Mouse (Mus musculus): Measurements from ENCODE around the gene Mboat2. TPM values are rescaled to one million over a fixed set of nuclear protein-coding genes. Genes with fewer than 3 reads are reported as not detected.

Mboat2 gene
- polyA plus RNA-seq, 1 experiment from 2014 or later = 58.3 TPM

- DNase-seq (ENCODE audit: low spot score, missing footprints) (peak; percentile 86), ATAC-seq (ENCODE audit: low FRiP score) (no peak)
- H3K4me2 ChIP-seq = peak overlapping the region; percentile 66
- H3K4me1 ChIP-seq (ENCODE audit: control insufficient read depth, insufficient read depth, low read length) = peaks cover 15% of the 10 kb centered on the region
- no peaks in the 10 kb centered on the region for H3K27me3 ChIP-seq (ENCODE audit: control insufficient read depth, insufficient read depth, low read length)
- 29% methylated on average over 1 of the region's 1 CpGs for WGBS
- no peaks in the 10 kb centered on the region for H3K36me3 ChIP-seq (ENCODE audit: control insufficient read depth, insufficient read depth, low read length)
- H3K9me3 ChIP-seq (ENCODE audit: control insufficient read depth, low read length) = no peaks in the 10 kb centered on the region
- peak overlapping the region; percentile 98 for H3K9ac ChIP-seq (ENCODE audit: low read length)
- H3K27ac ChIP-seq (ENCODE audit: low read depth, low read length) = peak overlapping the region; percentile 96
- peak overlapping the region; percentile 89 for H3K4me3 ChIP-seq (ENCODE audit: low read depth, low read length)
Observed at GRCm38 (mm10) chr12:24830086-24830485, 593 bp upstream of the Mboat2 start.

DNA sequence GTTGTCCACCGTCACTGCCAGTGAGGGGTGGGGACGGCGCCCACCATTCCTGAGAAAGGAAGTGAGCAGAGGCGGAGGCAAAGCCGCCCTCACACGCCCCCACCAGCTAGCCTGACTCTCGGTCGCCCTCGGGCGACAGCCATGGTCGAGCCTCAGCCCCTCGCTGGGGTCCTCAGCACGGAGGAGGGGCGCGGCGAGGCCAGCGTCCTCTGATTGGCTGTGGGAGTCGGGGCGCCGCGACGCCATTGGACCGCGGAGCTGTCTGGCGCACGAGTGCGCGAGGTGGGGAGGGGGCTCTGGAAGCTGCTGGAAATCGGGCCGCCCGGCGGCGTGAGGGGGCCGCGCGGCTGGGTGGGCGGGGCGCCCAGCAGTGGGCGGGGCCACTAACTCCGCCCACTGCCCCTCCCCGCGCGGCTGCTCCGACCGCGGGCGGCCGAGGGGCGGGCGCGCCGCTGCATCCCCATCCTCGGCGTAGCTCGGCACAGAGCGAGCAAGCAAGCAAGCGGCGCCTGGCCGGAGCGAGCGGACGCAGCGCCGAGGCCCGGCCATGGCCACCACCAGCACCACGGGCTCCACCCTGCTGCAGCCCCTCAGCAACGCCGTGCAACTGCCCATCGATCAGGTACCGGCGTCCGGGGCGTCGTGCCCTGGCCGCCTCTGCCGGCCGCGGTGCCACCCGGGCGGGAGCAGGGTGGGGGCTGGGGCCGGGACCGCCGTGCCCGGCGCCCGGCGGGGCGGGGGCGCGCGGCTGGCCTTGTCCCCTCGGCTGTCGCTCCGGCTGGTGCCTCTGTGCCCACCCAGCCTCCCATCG lies 679 bp downstream of the Mboat2 start:
- peak overlapping the region; percentile 98 for H3K9ac ChIP-seq (ENCODE audit: low read length)
- peak overlapping the region; percentile 89 for H3K4me3 ChIP-seq (ENCODE audit: low read depth, low read length)
- WGBS = under 1% methylated on average over 59 of the region's 95 CpGs
- no peaks in the 10 kb centered on the region for H3K27me3 ChIP-seq (ENCODE audit: control insufficient read depth, insufficient read depth, low read length)
- H3K27ac ChIP-seq (ENCODE audit: low read depth, low read length) = peak overlapping the region; percentile 96
- DNase-seq (ENCODE audit: low spot score, missing footprints) (peak; percentile 99), ATAC-seq (ENCODE audit: low FRiP score) (peak; percentile 99)
- H3K4me1 ChIP-seq (ENCODE audit: control insufficient read depth, insufficient read depth, low read length) = peaks cover 15% of the 10 kb centered on the region
- H3K9me3 ChIP-seq (ENCODE audit: control insufficient read depth, low read length) = no peaks in the 10 kb centered on the region
- no peaks in the 10 kb centered on the region for H3K36me3 ChIP-seq (ENCODE audit: control insufficient read depth, insufficient read depth, low read length)
- peak overlapping the region; percentile 69 for H3K4me2 ChIP-seq

DNA sequence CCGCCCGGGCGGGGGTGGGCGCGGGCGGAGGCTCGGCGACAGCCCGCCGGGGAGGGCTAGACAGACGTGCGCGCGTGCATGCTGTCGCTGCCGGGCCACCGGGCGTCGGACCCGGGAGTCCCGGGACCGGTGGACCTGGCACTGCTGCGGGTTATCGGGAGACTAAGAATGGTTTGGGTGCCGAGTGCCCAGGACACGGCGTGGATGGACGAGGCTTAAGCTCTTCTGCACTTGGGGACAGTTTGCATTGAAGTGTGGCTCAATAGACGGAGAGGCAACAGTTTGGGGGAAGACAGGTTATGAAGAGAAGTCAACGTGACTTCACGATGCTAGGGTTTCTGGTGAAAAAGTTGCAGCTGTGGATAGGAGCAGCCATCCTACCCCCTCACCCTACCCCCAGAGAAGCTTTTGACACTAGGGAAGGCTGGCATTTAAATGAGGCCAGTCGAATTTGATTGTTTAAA lies 1.3 kb downstream of the Mboat2 start:
- H3K4me2 ChIP-seq = peak overlapping the region; percentile 69
- peak overlapping the region; percentile 92 for H3K27ac ChIP-seq (ENCODE audit: low read depth, low read length)
- no peaks in the 10 kb centered on the region for H3K36me3 ChIP-seq (ENCODE audit: control insufficient read depth, insufficient read depth, low read length)
- no peaks in the 10 kb centered on the region for H3K27me3 ChIP-seq (ENCODE audit: control insufficient read depth, insufficient read depth, low read length)
- peak overlapping the region; percentile 91 for H3K9ac ChIP-seq (ENCODE audit: low read length)
- H3K4me3 ChIP-seq (ENCODE audit: low read depth, low read length) = peak overlapping the region; percentile 89
- ATAC-seq (ENCODE audit: low FRiP score) (no peak), DNase-seq (ENCODE audit: low spot score, missing footprints) (peak; percentile 94)
- no peaks in the 10 kb centered on the region for H3K9me3 ChIP-seq (ENCODE audit: control insufficient read depth, low read length)
- under 1% methylated on average over 32 of the region's 32 CpGs for WGBS
- H3K4me1 ChIP-seq (ENCODE audit: control insufficient read depth, insufficient read depth, low read length) = peaks cover 15% of the 10 kb centered on the region

- Histone ChIP-seq H3K9ac (ENCODE audit: low read length) (peak overlapping the region; percentile 91), H3K4me2 (peak overlapping the region; percentile 69), H3K4me3 (ENCODE audit: low read depth, low read length) (peak overlapping the region; percentile 89), H3K36me3 (ENCODE audit: control insufficient read depth, insufficient read depth, low read length) (no peaks in the 10 kb centered on the region), H3K27ac (ENCODE audit: low read depth, low read length) (no peak overlapping the region), H3K4me1 (ENCODE audit: control insufficient read depth, insufficient read depth, low read length) (peaks cover 15% of the 10 kb centered on the region), H3K9me3 (ENCODE audit: control insufficient read depth, low read length) (no peaks in the 10 kb centered on the region), H3K27me3 (ENCODE audit: control insufficient read depth, insufficient read depth, low read length) (no peaks in the 10 kb centered on the region)
- peak; percentile 85 for DNase-seq (ENCODE audit: low spot score, missing footprints)
- WGBS = 21% methylated on average over 2 of the region's 2 CpGs
- no peak for ATAC-seq (ENCODE audit: low FRiP score)
Observed at GRCm38 (mm10) chr12:24832438-24832837, 1.8 kb downstream of the Mboat2 start.

DNA sequence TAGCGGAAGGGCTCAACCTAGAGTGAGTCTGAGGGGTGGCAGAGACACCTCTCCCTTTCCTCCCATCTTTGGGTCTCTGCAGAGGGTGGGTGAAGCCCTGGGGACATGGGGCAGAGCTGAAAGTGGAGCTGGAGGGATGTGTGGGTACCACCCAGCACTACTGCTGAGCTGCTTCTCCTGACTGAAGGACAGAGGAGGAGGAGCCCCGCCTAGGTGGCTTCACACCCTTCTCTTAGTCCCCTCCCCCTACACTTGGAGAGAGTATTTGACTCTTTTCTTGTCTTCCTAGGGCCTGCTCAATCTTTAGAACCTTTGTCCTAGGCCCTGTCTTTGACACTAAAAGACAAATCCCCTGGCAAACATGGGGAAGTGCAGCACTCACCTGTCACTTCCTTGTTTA lies 7.3 kb downstream of the Mboat2 start:
- Histone ChIP-seq H3K27ac (ENCODE audit: low read depth, low read length) (no peak overlapping the region), H3K4me3 (ENCODE audit: low read depth, low read length) (no peak overlapping the region), H3K9me3 (ENCODE audit: control insufficient read depth, low read length) (no peaks in the 10 kb centered on the region), H3K36me3 (ENCODE audit: control insufficient read depth, insufficient read depth, low read length) (no peaks in the 10 kb centered on the region), H3K4me2 (no peak overlapping the region), H3K27me3 (ENCODE audit: control insufficient read depth, insufficient read depth, low read length) (no peaks in the 10 kb centered on the region), H3K9ac (ENCODE audit: low read length) (no peak overlapping the region), H3K4me1 (ENCODE audit: control insufficient read depth, insufficient read depth, low read length) (peaks cover 22% of the 10 kb centered on the region)
- WGBS = 50% methylated on average over 2 of the region's 2 CpGs
- DNase-seq (ENCODE audit: low spot score, missing footprints) (no peak), ATAC-seq (ENCODE audit: low FRiP score) (no peak)

DNA sequence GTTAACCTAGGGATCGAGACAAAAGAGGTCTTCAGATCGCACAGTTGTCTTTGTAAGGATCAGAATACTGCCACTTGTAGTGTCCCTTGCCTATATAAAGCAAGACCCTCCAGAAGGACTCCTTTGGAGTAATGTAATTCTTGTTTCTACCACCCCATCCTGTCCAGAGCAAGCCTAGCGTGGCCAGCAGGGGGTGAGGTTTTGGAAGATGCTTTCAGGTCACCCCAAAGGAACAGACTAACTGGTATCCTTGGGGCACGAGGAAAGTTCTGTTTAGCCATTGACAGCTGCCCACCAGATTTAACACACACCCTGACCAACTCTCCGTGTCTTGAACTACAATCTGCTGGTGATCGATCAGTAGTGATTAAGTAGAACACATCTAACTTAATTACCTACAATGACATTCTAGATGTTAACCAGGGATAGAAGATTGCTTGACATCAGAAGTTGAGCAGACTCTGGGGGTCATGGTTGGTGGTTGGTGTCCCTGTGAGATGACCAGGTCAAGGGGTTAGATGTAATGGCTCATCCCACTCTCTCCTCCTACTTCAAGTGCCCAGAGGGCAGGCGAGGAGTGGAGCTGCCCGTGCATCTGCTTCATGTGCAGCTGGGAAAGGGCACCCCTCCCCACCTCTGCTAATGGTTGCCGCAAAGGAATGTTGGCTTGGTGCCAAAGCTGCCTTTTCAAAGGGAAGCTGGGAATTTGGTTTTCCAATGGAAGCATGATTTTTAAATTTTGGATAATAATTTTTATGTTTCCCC lies 10.6 kb downstream of the Mboat2 start:
- no peaks in the 10 kb centered on the region for H3K36me3 ChIP-seq (ENCODE audit: control insufficient read depth, insufficient read depth, low read length)
- WGBS = 77% methylated on average over 9 of the region's 9 CpGs
- no peak overlapping the region for H3K27ac ChIP-seq (ENCODE audit: low read depth, low read length)
- no peak overlapping the region for H3K4me2 ChIP-seq
- H3K4me3 ChIP-seq (ENCODE audit: low read depth, low read length) = no peak overlapping the region
- ATAC-seq (ENCODE audit: low FRiP score) = no peak
- no peaks in the 10 kb centered on the region for H3K9me3 ChIP-seq (ENCODE audit: control insufficient read depth, low read length)
- H3K27me3 ChIP-seq (ENCODE audit: control insufficient read depth, insufficient read depth, low read length) = no peaks in the 10 kb centered on the region
- DNase-seq (ENCODE audit: low spot score, missing footprints) = peak; percentile 87
- no peak overlapping the region for H3K9ac ChIP-seq (ENCODE audit: low read length)
- peaks cover 26% of the 10 kb centered on the region for H3K4me1 ChIP-seq (ENCODE audit: control insufficient read depth, insufficient read depth, low read length)

GRCm38 (mm10) chr12:24842299-24842910 lies 11.7 kb downstream of the Mboat2 start:
- no peaks in the 10 kb centered on the region for H3K9me3 ChIP-seq (ENCODE audit: control insufficient read depth, low read length)
- 65% methylated on average over 11 of the region's 11 CpGs for WGBS
- no peak overlapping the region for H3K9ac ChIP-seq (ENCODE audit: low read length)
- DNase-seq (ENCODE audit: low spot score, missing footprints) (peak; percentile 88), ATAC-seq (ENCODE audit: low FRiP score) (no peak)
- H3K36me3 ChIP-seq (ENCODE audit: control insufficient read depth, insufficient read depth, low read length) = no peaks in the 10 kb centered on the region
- no peak overlapping the region for H3K4me2 ChIP-seq
- H3K27ac ChIP-seq (ENCODE audit: low read depth, low read length) = no peak overlapping the region
- H3K27me3 ChIP-seq (ENCODE audit: control insufficient read depth, insufficient read depth, low read length) = no peaks in the 10 kb centered on the region
- H3K4me3 ChIP-seq (ENCODE audit: low read depth, low read length) = no peak overlapping the region
- H3K4me1 ChIP-seq (ENCODE audit: control insufficient read depth, insufficient read depth, low read length) = peaks cover 26% of the 10 kb centered on the region

DNA sequence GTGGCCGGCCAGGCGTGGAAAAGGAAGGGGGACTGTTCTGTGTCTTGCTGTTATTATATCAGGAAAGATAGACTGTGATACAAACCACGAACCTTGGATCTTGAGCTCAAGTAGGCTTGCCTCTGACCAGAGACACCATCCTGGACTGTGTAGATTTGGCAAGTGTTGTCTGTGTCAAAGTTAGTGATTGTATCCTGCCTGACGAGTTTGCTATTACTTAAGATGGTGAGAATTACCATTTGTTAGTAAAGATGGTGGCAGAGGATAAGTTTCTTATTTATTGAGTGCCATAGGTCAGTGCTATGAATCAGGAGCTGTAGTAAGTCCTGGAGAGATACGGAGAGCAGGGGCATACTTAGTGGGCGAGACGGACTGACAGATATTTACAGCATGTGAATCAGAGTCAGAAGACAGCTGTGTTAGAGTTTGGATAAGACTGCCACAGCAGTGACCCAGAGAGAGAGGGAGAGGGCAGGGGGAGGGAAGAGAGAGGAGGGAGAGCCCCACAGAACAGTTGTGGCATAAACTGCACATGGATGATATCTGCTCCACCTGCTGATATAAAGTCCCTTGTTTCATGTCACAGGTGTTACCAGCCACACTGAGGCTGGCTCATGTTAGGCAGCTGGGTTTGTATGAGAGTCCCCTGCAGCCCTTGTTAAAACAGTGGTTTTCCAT lies 12.9 kb downstream of the Mboat2 start:
- H3K4me2 ChIP-seq = no peak overlapping the region
- no peak overlapping the region for H3K4me3 ChIP-seq (ENCODE audit: low read depth, low read length)
- no peaks in the 10 kb centered on the region for H3K9me3 ChIP-seq (ENCODE audit: control insufficient read depth, low read length)
- H3K4me1 ChIP-seq (ENCODE audit: control insufficient read depth, insufficient read depth, low read length) = peaks cover 26% of the 10 kb centered on the region
- no peak overlapping the region for H3K9ac ChIP-seq (ENCODE audit: low read length)
- ATAC-seq (ENCODE audit: low FRiP score) (no peak), DNase-seq (ENCODE audit: low spot score, missing footprints) (no peak)
- no peak overlapping the region for H3K27ac ChIP-seq (ENCODE audit: low read depth, low read length)
- H3K27me3 ChIP-seq (ENCODE audit: control insufficient read depth, insufficient read depth, low read length) = no peaks in the 10 kb centered on the region
- WGBS = 88% methylated on average over 7 of the region's 7 CpGs
- no peaks in the 10 kb centered on the region for H3K36me3 ChIP-seq (ENCODE audit: control insufficient read depth, insufficient read depth, low read length)
